Mouse (Mus musculus) thymus, adult 2 months (tissue): ENCODE results near the gene Optn.

Experiments used
- CTCF ChIP-seq: fragments of 200-500 bp; IDR thresholded peaks from 2 replicates; pipeline ENCODE4 v1.5.1; 2012; ENCODE audit warnings: mild to moderate bottlenecking, control low read depth, low read length, moderate library complexity, borderline replicate concordance; ENCODE audit not compliant: control insufficient read depth, poor library complexity, insufficient read depth; ENCODE audit errors: extremely low read depth
- POLR2A ChIP-seq: fragments of 200-500 bp; IDR thresholded peaks from 2 replicates; pipeline ENCODE4 v1.6.1; 2012; ENCODE audit warnings: mild to moderate bottlenecking, low read length, control low read depth, moderate library complexity; ENCODE audit not compliant: control insufficient read depth, poor library complexity, insufficient read depth; ENCODE audit errors: extremely low read depth

GRCm38 (mm10) chr2:5029808-5030207 is 34.0 kb downstream of the Optn start:
- no peak for TF ChIP-seq CTCF
- no peak for TF ChIP-seq POLR2A
